Mouse (Mus musculus) stomach, postnatal 0 days (tissue): ENCODE results near the gene Snap47.

Experiments used
- CTCF ChIP-seq: IDR thresholded peaks from 2 replicates; pipeline ENCODE4 v1.5.1; 2016; ENCODE audit warnings: antibody characterized with exemption, low read depth, mild to moderate bottlenecking, moderate library complexity
- EP300 ChIP-seq: optimal IDR thresholded peaks from 2 replicates; pipeline ENCODE3; 2016; ENCODE audit warnings: antibody characterized with exemption

GRCm38 (mm10) chr11:59425671-59426101, 25.3 kb downstream of the Snap47 start:
- peak; percentile 78 for TF ChIP-seq CTCF
- no peak for TF ChIP-seq EP300
